Mouse (Mus musculus) embryonic facial prominence, embryonic 15.5 days (tissue): ENCODE measurements around the gene Foxo3. TPM values are rescaled to one million over a fixed set of nuclear protein-coding genes. Genes with fewer than 3 reads are reported as not detected.
A peak's percentile ranks its signal among the peaks of the same experiment; 100 is the strongest.

Experiments
- ATAC-seq: fragments of 200-750 bp; cut with Nextera tagmentation; 2 replicates; pipeline ENCODE4 v1.8.0; 2017; ENCODE audit warnings: low read depth, moderate TSS enrichment; ENCODE audit not compliant: insufficient number of reproducible peaks, low FRiP score, low TSS enrichment
- H3K27ac ChIP-seq: fragments of 300-500 bp; sonication (generic); replicated peaks from 2 replicates; pipeline ENCODE4 v1.5.1; 2015; ENCODE audit warnings: mild to moderate bottlenecking, inconsistent platforms
- H3K27me3 ChIP-seq: fragments of 300-500 bp; sonication (generic); 2 replicates; pipeline ENCODE4 v1.6.1; 2015; ENCODE audit warnings: inconsistent platforms
- H3K36me3 ChIP-seq: fragments of 300-500 bp; sonication (generic); 2 replicates; pipeline ENCODE4 v1.6.1; 2015; ENCODE audit warnings: mild to moderate bottlenecking, inconsistent platforms
- H3K4me1 ChIP-seq: fragments of 300-500 bp; sonication (generic); 2 replicates; pipeline ENCODE4 v1.6.1; 2015; ENCODE audit warnings: inconsistent platforms
- H3K4me2 ChIP-seq: fragments of 300-500 bp; sonication (generic); replicated peaks from 2 replicates; pipeline ENCODE4 v1.6.1; 2015; ENCODE audit warnings: mild to moderate bottlenecking, inconsistent platforms
- H3K4me3 ChIP-seq: fragments of 300-500 bp; sonication (generic); replicated peaks from 2 replicates; pipeline ENCODE4 v1.5.1; 2015; ENCODE audit warnings: mild to moderate bottlenecking, inconsistent platforms
- H3K9ac ChIP-seq: fragments of 300-500 bp; sonication (generic); 2 replicates; pipeline ENCODE4 v1.6.1; 2015; ENCODE audit warnings: inconsistent platforms
- H3K9me3 ChIP-seq: fragments of 300-500 bp; sonication (generic); replicated peaks from 2 replicates; pipeline ENCODE4 v1.6.1; 2016; ENCODE audit warnings: inconsistent platforms
- WGBS: fragments of 180-500 bp; shearing (Covaris S2); methylation state at CpG from one replicate; pipeline ENCODE4 v1.1.7; 2015; 5-methylcytosine and 5-hydroxymethylcytosine counted together
- polyA plus RNA-seq: library from polyadenylated mRNA; unstranded; fragments of >200 nt; fragmentation: Nextera tagmentation; extraction: Ambion mirVana; gene quantifications from 2 replicates; pipeline ENCODE4 v1.2.1, GENCODE M21; 2015

The Foxo3 gene
- 9.4 and 10.0 TPM in 2 replicates for polyA plus RNA-seq

DNA sequence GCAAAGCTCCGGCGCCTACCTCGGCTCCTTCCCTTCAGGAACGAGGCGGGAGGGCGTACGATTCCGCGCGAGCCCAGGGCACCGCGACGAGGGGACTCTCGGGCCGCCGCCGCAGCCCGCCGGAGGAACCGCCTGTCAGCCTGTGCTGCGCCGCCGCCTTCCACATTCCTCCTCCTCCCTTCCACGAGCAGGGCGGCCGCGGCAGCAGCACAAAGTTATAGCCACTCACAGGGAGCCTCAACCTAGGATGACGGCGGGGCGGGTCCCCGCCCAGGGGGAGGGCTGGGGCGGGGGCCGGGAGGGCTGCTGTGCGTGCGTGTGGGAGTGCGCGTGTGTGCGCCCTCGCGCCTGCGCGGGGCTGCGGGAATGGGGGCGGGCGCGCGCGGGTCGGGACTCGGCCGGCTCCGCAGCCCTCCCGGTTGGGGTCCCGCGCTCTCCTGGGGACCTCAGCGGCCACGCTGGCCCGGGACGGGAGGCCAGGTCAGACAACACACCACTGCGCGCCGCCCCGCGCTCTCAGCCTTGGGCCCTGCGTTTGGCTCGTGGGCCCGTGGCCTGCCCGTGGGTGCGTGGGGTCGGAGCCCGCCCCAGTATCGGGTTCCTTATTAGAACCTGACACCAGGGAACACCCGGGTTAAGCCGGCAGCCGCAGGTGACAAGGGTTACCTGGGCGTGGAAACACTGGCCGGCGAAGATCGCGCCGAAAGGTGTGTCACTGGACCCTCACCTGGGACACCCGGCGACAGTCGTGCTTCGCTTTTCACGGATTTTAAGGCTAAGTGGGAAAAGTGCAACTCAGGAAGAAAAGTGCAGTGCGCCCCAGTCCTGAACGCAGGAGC is at the start of gene Foxo3:
Gene Foxo3, minus strand, starts transcription at position 249 of the 839 bp plus-strand sequence.
- Histone ChIP-seq H3K9ac (peak within 1 kb of the TSS; percentile 85), H3K9me3 (no peaks in the 10 kb centered on the region), H3K36me3 (no peaks in the 10 kb centered on the region), H3K4me2 (peak within 1 kb of the TSS; percentile 95), H3K27ac (peak within 1 kb of the TSS; percentile 99), H3K4me1 (peaks cover 33% of the 10 kb centered on the region), H3K4me3 (peak within 1 kb of the TSS; percentile 80), H3K27me3 (no peaks in the 10 kb centered on the region)
- peak; percentile 87 for ATAC-seq
- WGBS, result under 1% methylated on average over 77 of the region's 88 CpGs

DNA sequence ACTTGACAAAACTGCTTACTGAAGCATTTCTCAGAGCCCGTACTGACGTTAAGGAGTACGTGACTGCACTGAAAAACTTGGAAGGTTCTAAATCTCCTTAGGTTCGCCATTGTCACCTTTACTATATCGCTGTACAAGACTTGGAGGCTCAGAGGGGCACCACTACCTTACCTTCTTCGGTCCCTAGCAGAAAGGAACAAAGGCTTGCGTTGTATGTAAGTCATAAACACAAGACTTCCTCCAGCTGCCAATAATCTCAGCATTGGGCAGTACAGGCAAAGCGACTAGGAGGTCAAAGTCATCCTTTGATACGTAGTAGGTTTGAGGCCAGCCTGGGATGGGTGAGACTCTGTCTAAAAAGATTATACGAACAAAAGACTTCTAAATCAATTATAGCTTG is 48.8 kb upstream of the Foxo3 start:
- ATAC-seq, result no peak
- 87% methylated on average over 10 of the region's 10 CpGs for WGBS
- Histone ChIP-seq H3K4me1 (no peaks in the 10 kb centered on the region), H3K4me3 (no peak overlapping the region), H3K9me3 (no peaks in the 10 kb centered on the region), H3K27ac (no peak overlapping the region), H3K9ac (no peak overlapping the region), H3K4me2 (no peak overlapping the region), H3K36me3 (no peaks in the 10 kb centered on the region), H3K27me3 (no peaks in the 10 kb centered on the region)

DNA sequence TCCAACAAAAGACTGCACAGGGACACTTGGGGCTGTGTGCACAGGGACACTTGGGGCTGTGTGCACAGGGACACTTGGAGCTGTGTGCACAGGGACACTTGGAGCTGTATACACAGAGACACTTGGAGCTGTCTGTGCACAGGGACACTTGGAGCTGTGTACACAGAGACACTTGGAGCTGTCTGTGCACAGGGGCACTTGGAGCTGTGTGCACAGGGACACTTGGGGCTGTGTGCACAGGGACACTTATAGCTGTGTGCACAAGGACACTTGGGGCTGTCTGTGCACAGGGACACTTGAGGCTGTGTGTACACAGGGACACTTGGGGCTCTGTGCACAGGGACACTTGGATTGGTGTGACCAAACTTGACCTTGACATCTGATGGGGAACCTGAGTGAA is 47.4 kb upstream of the Foxo3 start:
- Histone ChIP-seq H3K4me2 (no peak overlapping the region), H3K4me3 (no peak overlapping the region), H3K36me3 (no peaks in the 10 kb centered on the region), H3K4me1 (no peaks in the 10 kb centered on the region), H3K9ac (no peak overlapping the region), H3K9me3 (no peaks in the 10 kb centered on the region), H3K27ac (no peak overlapping the region), H3K27me3 (no peaks in the 10 kb centered on the region)
- no peak for ATAC-seq

DNA sequence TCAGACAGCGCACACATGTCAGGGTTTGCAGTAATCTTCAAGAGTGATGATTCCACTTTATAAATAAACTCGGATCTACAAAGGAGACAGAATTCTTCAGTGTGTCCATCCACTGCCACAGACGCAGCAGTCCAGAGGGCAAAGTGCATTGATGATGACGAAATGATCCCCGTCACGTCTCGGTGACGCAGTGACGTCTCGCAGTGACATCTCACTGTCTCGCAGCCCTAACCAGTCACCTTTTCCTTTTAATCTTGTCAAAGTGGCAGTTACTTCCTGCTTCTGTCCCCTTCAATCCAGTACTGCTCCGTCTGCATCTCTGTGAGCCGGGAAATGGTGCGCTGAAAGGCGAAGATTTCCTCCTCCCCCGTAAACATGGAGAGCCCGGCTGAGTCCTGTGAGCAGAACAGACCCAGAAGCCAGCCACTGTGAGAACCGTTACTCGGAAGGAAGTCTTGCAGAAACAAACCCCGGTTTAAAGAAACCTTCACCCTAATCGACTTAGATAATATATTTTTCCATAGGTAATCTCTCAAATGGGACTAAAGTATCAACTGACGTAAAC is 36.7 kb upstream of the Foxo3 start:
- 78% methylated on average over 22 of the region's 22 CpGs for WGBS
- Histone ChIP-seq H3K9me3 (no peaks in the 10 kb centered on the region), H3K27me3 (0 out of 2 replicates have a peak, but pooled peaks cover 4% of the 10 kb centered on the region), H3K4me3 (no peak overlapping the region), H3K4me2 (no peak overlapping the region), H3K9ac (no peak overlapping the region), H3K27ac (no peak overlapping the region), H3K36me3 (peaks cover 4% of the 10 kb centered on the region; the same call in 1 of the 2 replicates), H3K4me1 (no peaks in the 10 kb centered on the region)
- no peak for ATAC-seq

DNA sequence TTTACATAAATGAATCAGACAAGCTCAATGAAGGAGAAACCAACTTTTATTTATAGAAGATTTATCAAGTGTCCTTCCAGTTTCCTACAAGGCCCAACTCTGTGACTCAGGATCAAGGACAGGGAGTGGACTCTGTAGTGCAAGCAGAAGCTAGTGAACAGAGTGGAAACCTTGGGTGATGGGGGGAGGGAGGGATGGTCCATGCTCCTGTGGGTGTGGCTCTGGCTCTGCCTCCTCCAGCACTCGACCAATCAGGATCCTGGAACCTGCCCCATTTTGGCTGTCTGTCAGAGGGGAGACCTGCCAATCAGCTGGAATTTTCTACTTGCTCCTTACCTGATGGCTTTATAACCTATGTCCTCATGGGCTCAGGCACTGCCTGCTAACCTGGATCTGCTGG is 36.0 kb upstream of the Foxo3 start:
- H3K9me3 ChIP-seq, result no peaks in the 10 kb centered on the region
- ATAC-seq, result no peak
- no peaks in the 10 kb centered on the region for H3K36me3 ChIP-seq
- H3K4me2 ChIP-seq, result no peak overlapping the region
- H3K27ac ChIP-seq, result no peak overlapping the region
- no peak overlapping the region for H3K4me3 ChIP-seq
- H3K27me3 ChIP-seq, result 0 out of 2 replicates have a peak, but pooled peaks cover 4% of the 10 kb centered on the region
- no peaks in the 10 kb centered on the region for H3K4me1 ChIP-seq
- 67% methylated on average over 1 of the region's 1 CpGs for WGBS
- H3K9ac ChIP-seq, result no peak overlapping the region

DNA sequence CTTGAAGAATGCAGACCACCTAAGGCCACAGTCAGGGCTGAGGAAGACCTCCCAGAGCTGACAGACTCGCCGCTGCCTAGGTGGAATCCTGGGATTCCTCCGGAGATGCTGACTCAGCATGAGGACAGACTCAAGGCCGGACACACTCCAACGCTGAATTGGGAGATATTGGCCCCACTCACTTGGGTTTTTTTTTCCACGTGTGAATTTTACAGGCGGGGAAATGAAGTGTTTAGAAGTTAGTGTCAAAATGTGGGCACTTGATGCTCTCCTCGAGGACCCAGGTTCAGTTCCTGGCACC is 32.1 kb upstream of the Foxo3 start:
- no peaks in the 10 kb centered on the region for H3K9me3 ChIP-seq
- peak overlapping the region; percentile 51 for H3K4me2 ChIP-seq
- peak overlapping the region; percentile 33 for H3K4me3 ChIP-seq
- no peak overlapping the region; the same call in 1 of the 2 replicates for H3K9ac ChIP-seq
- ATAC-seq, result no peak
- WGBS, result 36% methylated on average over 8 of the region's 8 CpGs
- H3K27me3 ChIP-seq, result peaks cover 16% of the 10 kb centered on the region; the same call in 1 of the 2 replicates
- no peak overlapping the region for H3K27ac ChIP-seq
- no peaks in the 10 kb centered on the region for H3K4me1 ChIP-seq
- H3K36me3 ChIP-seq, result no peaks in the 10 kb centered on the region

DNA sequence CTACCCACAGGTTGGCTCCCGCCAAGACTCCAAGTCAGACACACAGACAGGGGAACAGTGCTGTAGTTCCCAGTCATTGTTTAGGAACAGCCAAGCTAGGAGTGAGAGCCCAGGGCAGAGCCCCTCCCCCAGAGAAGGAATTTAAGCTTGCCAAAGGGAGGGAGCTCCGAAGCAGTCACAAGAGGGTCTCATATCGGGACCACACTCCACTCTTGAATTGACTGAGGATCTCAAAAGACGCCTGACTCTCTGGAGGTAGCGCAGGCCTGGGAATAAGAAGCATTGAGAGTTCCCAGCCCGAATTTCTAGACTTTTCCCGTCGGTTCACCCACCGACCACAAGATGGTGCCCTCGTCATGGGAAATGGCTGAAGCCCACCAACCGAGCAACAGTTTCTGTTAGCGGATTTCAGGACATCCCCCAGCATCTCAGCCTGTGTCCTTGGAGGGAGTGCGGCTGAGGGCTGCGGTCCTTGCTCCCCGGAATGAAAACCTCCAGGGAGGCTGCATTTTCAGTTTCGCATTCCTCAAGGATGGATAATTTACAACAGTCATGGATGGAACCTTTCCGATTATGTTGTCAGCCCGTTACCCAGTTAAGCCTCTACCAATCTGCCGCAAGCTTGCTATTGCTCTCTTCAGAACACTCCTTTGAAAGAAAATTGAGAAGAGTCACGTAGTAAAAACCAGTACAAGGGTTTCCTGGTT is 31.6 kb upstream of the Foxo3 start:
- Histone ChIP-seq H3K27ac (no peak overlapping the region), H3K4me3 (peak overlapping the region; percentile 33), H3K4me1 (no peaks in the 10 kb centered on the region), H3K4me2 (peak overlapping the region; percentile 51), H3K9ac (no peak overlapping the region; the same call in 1 of the 2 replicates), H3K9me3 (no peaks in the 10 kb centered on the region), H3K36me3 (no peaks in the 10 kb centered on the region), H3K27me3 (peaks cover 16% of the 10 kb centered on the region; the same call in 1 of the 2 replicates)
- WGBS, result 5% methylated on average over 20 of the region's 20 CpGs
- peak; percentile 27; the same call in 1 of the 2 replicates for ATAC-seq

DNA sequence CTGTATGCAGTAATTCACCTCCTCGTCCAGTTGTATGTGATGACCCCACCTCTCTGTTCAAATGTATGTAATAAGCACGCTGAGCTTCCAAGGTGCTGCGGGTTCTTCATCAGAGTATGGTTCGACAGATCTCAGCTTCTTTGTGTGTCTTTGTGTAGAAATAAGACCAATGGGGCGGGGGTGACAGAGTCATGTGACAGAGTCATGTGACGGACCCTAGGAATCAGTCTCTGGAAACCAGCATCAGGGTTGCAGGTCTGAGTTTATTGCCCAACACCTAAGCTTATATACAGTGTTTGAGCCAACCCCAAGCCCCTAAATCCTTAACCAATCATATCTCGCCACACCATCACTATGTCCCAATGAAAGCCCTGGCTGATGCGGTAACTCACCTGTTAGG is 29.9 kb upstream of the Foxo3 start:
- H3K9me3 ChIP-seq, result no peaks in the 10 kb centered on the region
- no peak overlapping the region for H3K4me2 ChIP-seq
- no peaks in the 10 kb centered on the region for H3K4me1 ChIP-seq
- no peak overlapping the region for H3K9ac ChIP-seq
- H3K4me3 ChIP-seq, result no peak overlapping the region
- WGBS, result 87% methylated on average over 8 of the region's 8 CpGs
- H3K36me3 ChIP-seq, result no peaks in the 10 kb centered on the region
- peaks cover 16% of the 10 kb centered on the region; the same call in 1 of the 2 replicates for H3K27me3 ChIP-seq
- ATAC-seq, result no peak
- H3K27ac ChIP-seq, result no peak overlapping the region

DNA sequence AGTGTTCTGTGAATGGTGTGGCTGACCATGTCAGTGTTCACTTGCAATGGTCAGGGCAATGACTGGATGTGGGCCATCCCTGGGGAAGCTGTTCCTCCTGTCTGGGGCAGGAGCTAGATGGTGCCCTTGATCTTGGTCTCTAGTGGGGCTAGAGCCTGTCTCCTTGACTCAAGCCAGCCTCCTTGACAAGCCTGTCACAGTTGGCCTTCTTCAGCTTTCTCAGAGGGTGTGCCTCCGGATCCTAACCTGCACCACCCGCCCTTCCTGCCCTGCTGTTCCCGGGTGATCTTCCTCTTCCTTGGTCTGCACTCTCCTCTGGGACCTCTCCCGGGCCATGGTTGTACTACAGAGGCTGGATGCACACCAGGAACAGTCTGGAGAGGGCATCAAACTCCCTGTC is 24.2 kb upstream of the Foxo3 start:
- no peak overlapping the region for H3K9ac ChIP-seq
- H3K27me3 ChIP-seq, result peaks cover 5% of the 10 kb centered on the region; the same call in 1 of the 2 replicates
- H3K27ac ChIP-seq, result no peak overlapping the region
- no peak overlapping the region for H3K4me3 ChIP-seq
- ATAC-seq, result no peak
- no peaks in the 10 kb centered on the region for H3K4me1 ChIP-seq
- no peaks in the 10 kb centered on the region for H3K36me3 ChIP-seq
- WGBS, result 52% methylated on average over 4 of the region's 4 CpGs
- 0 out of 2 replicates have a peak, but pooled peaks cover 6% of the 10 kb centered on the region for H3K9me3 ChIP-seq
- no peak overlapping the region for H3K4me2 ChIP-seq

DNA sequence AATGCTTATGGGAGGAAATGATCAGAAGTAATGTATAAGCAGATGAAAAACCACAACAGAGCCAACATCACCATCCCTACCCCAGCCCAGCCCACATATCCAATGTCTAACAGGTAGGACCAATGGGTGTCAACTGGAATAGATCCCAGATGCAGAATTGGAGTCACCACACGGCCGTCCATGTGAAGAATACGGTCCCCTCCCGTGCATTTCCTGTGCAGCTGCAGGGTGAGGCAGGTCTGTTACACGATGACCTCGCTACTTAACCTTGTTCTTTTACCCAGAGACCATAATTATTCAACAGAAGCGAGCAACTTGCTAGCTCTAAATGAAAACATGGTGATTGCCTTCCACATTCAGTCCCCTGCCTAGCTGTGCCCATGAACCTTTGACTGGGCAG is 23.4 kb upstream of the Foxo3 start:
- no peak overlapping the region for H3K27ac ChIP-seq
- H3K9ac ChIP-seq, result no peak overlapping the region
- no peaks in the 10 kb centered on the region for H3K36me3 ChIP-seq
- H3K27me3 ChIP-seq, result peaks cover 5% of the 10 kb centered on the region; the same call in 1 of the 2 replicates
- H3K4me1 ChIP-seq, result no peaks in the 10 kb centered on the region
- no peak overlapping the region for H3K4me2 ChIP-seq
- no peak for ATAC-seq
- no peak overlapping the region for H3K4me3 ChIP-seq
- 0 out of 2 replicates have a peak, but pooled peaks cover 6% of the 10 kb centered on the region for H3K9me3 ChIP-seq
- 34% methylated on average over 7 of the region's 7 CpGs for WGBS

DNA sequence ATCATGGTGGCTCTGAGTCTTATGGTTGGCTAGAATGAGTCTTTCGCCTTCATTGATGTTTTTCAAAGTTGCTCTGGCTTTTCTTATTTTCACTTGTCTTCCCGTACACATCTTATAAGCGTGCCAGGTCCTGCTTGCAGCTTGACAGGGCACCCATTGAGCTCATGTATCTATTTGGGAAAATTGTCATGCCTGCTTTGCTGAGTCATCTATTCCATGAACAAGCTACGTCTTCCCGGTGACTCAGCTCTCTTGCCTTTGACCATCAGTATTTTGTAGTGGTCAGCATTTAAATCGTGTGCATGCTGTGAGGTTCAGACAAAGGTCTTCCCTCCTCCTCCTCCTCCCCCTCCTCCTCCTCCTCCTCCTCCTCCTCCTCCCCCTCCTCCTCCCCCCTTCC is 22.9 kb upstream of the Foxo3 start:
- Histone ChIP-seq H3K36me3 (no peaks in the 10 kb centered on the region), H3K27ac (no peak overlapping the region), H3K9ac (no peak overlapping the region), H3K27me3 (0 out of 2 replicates have a peak, but pooled peaks cover under 1% of the 10 kb centered on the region), H3K9me3 (0 out of 2 replicates have a peak, but pooled peaks cover 6% of the 10 kb centered on the region), H3K4me2 (no peak overlapping the region), H3K4me3 (no peak overlapping the region), H3K4me1 (no peaks in the 10 kb centered on the region)
- 70% methylated on average over 6 of the region's 6 CpGs for WGBS
- ATAC-seq, result no peak
